In genomic region chr14:16896974-16897373, GRCm38 (mm10) we compare ENCODE assay signal across 26 mouse cellular contexts.
DNase-seq lines count a peak whose midpoint lies in the region; ATAC-seq lines count a peak whose summit lies in the region.
"Had no signal": no experiment of that assay in that cellular context is flagged by ENCODE, and none has a peak within 500 bp of the region (broad histone marks: within the 10 kb centered on the region; RNA-seq: fewer than 3 reads in every experiment).

No protein-coding gene starts in this region.

- H3K4me1 ChIP-seq in kidney, embryonic 15.5 days, result peaks cover 15% of the 10 kb centered on the region
- peaks cover 15% of the 10 kb centered on the region for H3K4me1 ChIP-seq in lung, embryonic 15.5 days
- H3K4me1 ChIP-seq: forebrain, embryonic 15.5 days; heart, embryonic 10.5 days had no signal

- WGBS in kidney, embryonic 15.5 days, result 82% methylated on average over 3 of the region's 3 CpGs
- 52% methylated on average over 3 of the region's 3 CpGs for WGBS in lung, embryonic 15.5 days

- H3K36me3 ChIP-seq in kidney, embryonic 15.5 days, result no peaks in the 10 kb centered on the region
- no peaks in the 10 kb centered on the region for H3K36me3 ChIP-seq in lung, embryonic 15.5 days
- H3K36me3 ChIP-seq: embryonic facial prominence, embryonic 15.5 days; forebrain, embryonic 10.5 days; forebrain, embryonic 15.5 days; G1E; heart, embryonic 10.5 days; hindbrain, embryonic 15.5 days had no signal

- H3K4me2 ChIP-seq in kidney, embryonic 15.5 days, result no peak overlapping the region
- H3K4me2 ChIP-seq in lung, embryonic 15.5 days, result no peak overlapping the region
- H3K4me2 ChIP-seq: embryonic facial prominence, embryonic 15.5 days; forebrain, embryonic 15.5 days; hindbrain, embryonic 15.5 days had no signal

- no peak overlapping the region for H3K9ac ChIP-seq in kidney, embryonic 15.5 days
- H3K9ac ChIP-seq in lung, embryonic 15.5 days, result no peak overlapping the region
- H3K9ac ChIP-seq: embryonic facial prominence, embryonic 15.5 days; forebrain, embryonic 15.5 days; hindbrain, embryonic 15.5 days had no signal

- peak; percentile 25 to 32 for DNase-seq in cerebellum, postnatal 10 days
- DNase-seq in kidney, postnatal 25 days, result no peak
- DNase-seq in lung, adult 18-20 months, result no peak
- DNase-seq in lung, postnatal 10 days, result peak; percentile 62
- DNase-seq in frontal cortex, adult 2 months (ENCODE audit: extremely low spot score in 1 of 2, low spot score in 1 of 2), result no peak
- DNase-seq: adrenal gland, adult 8-10 months; adrenal gland, postnatal 36 days; B cell, adult 2 months; cerebellum, adult 11-12 months; cerebellum, adult 9-10 months; embryo, embryonic 11 days; gastrocnemius, postnatal 10 days; heart, adult 18-20 months; heart, postnatal 10 days; heart, postnatal 4 days had no signal

- no peak overlapping the region for H3K4me3 ChIP-seq in kidney, embryonic 15.5 days (replicated peaks)
- no peak overlapping the region for H3K4me3 ChIP-seq in lung, embryonic 15.5 days
- H3K4me3 ChIP-seq: embryonic facial prominence, embryonic 15.5 days; erythroblast, embryonic 14.5 days; forebrain, embryonic 10.5 days; forebrain, embryonic 15.5 days; heart, embryonic 10.5 days; hindbrain, embryonic 15.5 days had no signal

- no peaks in the 10 kb centered on the region for H3K9me3 ChIP-seq in kidney, embryonic 15.5 days (replicated peaks)
- H3K9me3 ChIP-seq in lung, embryonic 15.5 days, result no peaks in the 10 kb centered on the region
- H3K9me3 ChIP-seq: embryonic facial prominence, embryonic 15.5 days; forebrain, embryonic 10.5 days; forebrain, embryonic 15.5 days; G1E; heart, embryonic 10.5 days; hindbrain, embryonic 15.5 days had no signal

- no peak for ATAC-seq in cerebellum, adult (ENCODE audit: insufficient number of reproducible peaks, low FRiP score, low TSS enrichment)
- no peak for ATAC-seq in kidney, embryonic 15.5 days (replicated peaks; ENCODE audit: low FRiP score)
- 0 out of 2 replicates have a peak, but pooled peaks have one; percentile 47 for ATAC-seq in lung, embryonic 15.5 days (ENCODE audit: borderline replicate concordance, extremely low read depth, low FRiP score, low TSS enrichment)
- ATAC-seq: CD4-positive, CD25-positive, alpha-beta regulatory T cell, adult 4 months; forebrain, embryonic 15.5 days had no signal

- no peaks in the 10 kb centered on the region for H3K27me3 ChIP-seq in kidney, embryonic 15.5 days
- H3K27me3 ChIP-seq in lung, embryonic 15.5 days, result no peaks in the 10 kb centered on the region
- H3K27me3 ChIP-seq: embryonic facial prominence, embryonic 15.5 days; forebrain, embryonic 15.5 days; hindbrain, embryonic 15.5 days had no signal

- 0 out of 2 replicates have a peak overlapping the region, but pooled peaks have one; percentile 23 for H3K27ac ChIP-seq in kidney, embryonic 15.5 days
- H3K27ac ChIP-seq in lung, embryonic 15.5 days, result no peak overlapping the region
- H3K27ac ChIP-seq: embryonic facial prominence, embryonic 15.5 days; forebrain, embryonic 10.5 days; forebrain, embryonic 15.5 days; heart, embryonic 10.5 days; hindbrain, embryonic 15.5 days had no signal

Comparison
In these comparisons a context has a peak if more than half of its experiments do, and no peak if none do; other contexts are left out.
1. DNase-seq: peak in cerebellum, postnatal 10 days (2 of 2) and lung, postnatal 10 days (single experiment); none in kidney, postnatal 25 days (0 of 2), lung, adult 18-20 months (0 of 2) and frontal cortex, adult 2 months (0 of 2).